In genomic region chr13:112660574-112661381, GRCm38 (mm10) we compare ENCODE assay signal across 7 mouse cellular contexts. TPM values are rescaled to one million over a fixed set of nuclear protein-coding genes. Genes with fewer than 3 reads are reported as not detected.
DNase-seq lines count a peak whose midpoint lies in the region; ATAC-seq and TF ChIP-seq lines count a peak whose summit lies in the region.

Gene Slc38a9, plus strand, starts transcription at chr13:112660751.

- no peaks in the 10 kb centered on the region for H3K36me3 ChIP-seq in intestine, postnatal 0 days (ENCODE audit: control insufficient read depth, insufficient read depth)
- H3K36me3 ChIP-seq in midbrain, embryonic 12.5 days = no peaks in the 10 kb centered on the region
- no peaks in the 10 kb centered on the region for H3K36me3 ChIP-seq in small intestine, adult 2 months (ENCODE audit: control insufficient read depth, insufficient read depth, low read length)

- H3K4me1 ChIP-seq in intestine, postnatal 0 days (replicated peaks; ENCODE audit: control insufficient read depth, insufficient read depth, low read length) = 0 out of 2 replicates have a peak, but pooled peaks cover 3% of the 10 kb centered on the region
- peaks cover 8% of the 10 kb centered on the region for H3K4me1 ChIP-seq in midbrain, embryonic 12.5 days
- no peaks in the 10 kb centered on the region; the same call in none of the 2 replicates for H3K4me1 ChIP-seq in small intestine, adult 2 months (ENCODE audit: control insufficient read depth, insufficient read depth, insufficient read length, low read length)

- H3K9me3 ChIP-seq in intestine, postnatal 0 days (ENCODE audit: control insufficient read depth) = no peaks in the 10 kb centered on the region
- H3K9me3 ChIP-seq in midbrain, embryonic 12.5 days = no peaks in the 10 kb centered on the region

- H3K27me3 ChIP-seq in intestine, postnatal 0 days (replicated peaks; ENCODE audit: control insufficient read depth, insufficient read depth, low read length) = no peaks in the 10 kb centered on the region; the same call in 1 of the 2 replicates
- no peaks in the 10 kb centered on the region for H3K27me3 ChIP-seq in midbrain, embryonic 12.5 days
- H3K27me3 ChIP-seq in small intestine, adult 2 months (ENCODE audit: control insufficient read depth, insufficient read depth, low read length) = no peaks in the 10 kb centered on the region

- peak; percentile 94 for DNase-seq in adrenal gland, adult 8-10 months
- DNase-seq in embryo, embryonic 9.5 days (ENCODE audit: extremely low spot score) = peak; percentile 90
- DNase-seq in gonadal fat pad, adult 2 months (ENCODE audit: low read depth) = peak; percentile 55
- peak; percentile 95 for DNase-seq in left cerebral cortex, postnatal 4 days

- no peak within 1 kb of the TSS for H3K27ac ChIP-seq in intestine, postnatal 0 days (ENCODE audit: low read depth, low read length)
- peak within 1 kb of the TSS; percentile 77 for H3K27ac ChIP-seq in midbrain, embryonic 12.5 days (replicated peaks)
- H3K27ac ChIP-seq in small intestine, adult 2 months (ENCODE audit: insufficient read depth, low read depth, low read length) = no peak within 1 kb of the TSS

- no peak for TF ChIP-seq CTCF in intestine, postnatal 0 days (IDR thresholded peaks at IDR 0.05; ENCODE audit: low read depth)
- no peak for TF ChIP-seq CTCF in small intestine, adult 2 months (IDR thresholded peaks at IDR 0.05; ENCODE audit: extremely low read depth, insufficient read length, insufficient replicate concordance, low read depth, low read length)

- intact Hi-C loops in left cerebral cortex, postnatal 4 days (cut with DNase I) = no loop called here

- no peak; the same call in 1 of the 2 replicates for TF ChIP-seq POLR2A in small intestine, adult 2 months (IDR thresholded peaks at IDR 0.05; ENCODE audit: low read depth, low read length)

- peak within 1 kb of the TSS; percentile 78 for H3K9ac ChIP-seq in intestine, postnatal 0 days (ENCODE audit: low read depth, low read length)
- peak within 1 kb of the TSS; percentile 81 for H3K9ac ChIP-seq in midbrain, embryonic 12.5 days (replicated peaks)

- peak; percentile 98 for ATAC-seq in intestine, postnatal 0 days
- ATAC-seq in midbrain, embryonic 12.5 days (ENCODE audit: low FRiP score, low read depth) = peak; percentile 100

- H3K4me2 ChIP-seq in intestine, postnatal 0 days (replicated peaks; ENCODE audit: low read depth) = peak within 1 kb of the TSS; percentile 95
- H3K4me2 ChIP-seq in midbrain, embryonic 12.5 days (replicated peaks) = peak within 1 kb of the TSS; percentile 77

- H3K4me3 ChIP-seq in intestine, postnatal 0 days (ENCODE audit: low read depth, low read length) = peak within 1 kb of the TSS; percentile 83
- H3K4me3 ChIP-seq in midbrain, embryonic 12.5 days = peak within 1 kb of the TSS; percentile 70
- peak within 1 kb of the TSS; percentile 67 for H3K4me3 ChIP-seq in small intestine, adult 2 months (ENCODE audit: low read depth, low read length)

- WGBS in intestine, postnatal 0 days = under 1% methylated on average over 33 of the region's 33 CpGs
- under 1% methylated on average over 33 of the region's 33 CpGs for WGBS in midbrain, embryonic 12.5 days
- WGBS in small intestine, adult 2 months = under 1% methylated on average over 33 of the region's 33 CpGs

RNA-seq across cellular contexts. Expression of gene Slc38a9, which starts in this region (rescaled TPM):
- total RNA-seq in adrenal gland, adult 8-10 months (2022) = 10 to 100 TPM; 27.8 to 39.4 (median 36.0) TPM
- 8.4 and 9.7 TPM in 2 replicates for polyA plus RNA-seq in gonadal fat pad, adult 2 months (2012; rRNA removed)
- polyA plus RNA-seq in intestine, postnatal 0 days (2015; fragmentation: Nextera tagmentation; extraction: Ambion mirVana) = 6.6 and 9.7 TPM in 2 replicates
- 10 to 100 TPM; 17.5 to 20.9 TPM for total RNA-seq in left cerebral cortex, postnatal 4 days (2021)
- 24.6 and 25.7 TPM in 2 replicates for polyA plus RNA-seq in midbrain, embryonic 12.5 days (2016; fragmentation: Nextera tagmentation; extraction: Ambion mirVana)
- 1.3 and 2.9 TPM in 2 replicates for polyA plus RNA-seq in small intestine, adult 2 months (2012; rRNA removed)
